Mouse (Mus musculus) T-cell, adult 66 days (primary cell): ENCODE measurements around the gene Olfr1222. TPM values are rescaled to one million over a fixed set of nuclear protein-coding genes. Genes with fewer than 3 reads are reported as not detected.

Experiments
- total RNA-seq, 2 experiments: library from RNA; stranded (reverse); gene quantifications; 3 replicates in 1 of 2; 4 replicates in 1 of 2; pipeline ENCODE4 v1.2.4; 2023

Olfr1222 gene
- not detected for total RNA-seq

DNA sequence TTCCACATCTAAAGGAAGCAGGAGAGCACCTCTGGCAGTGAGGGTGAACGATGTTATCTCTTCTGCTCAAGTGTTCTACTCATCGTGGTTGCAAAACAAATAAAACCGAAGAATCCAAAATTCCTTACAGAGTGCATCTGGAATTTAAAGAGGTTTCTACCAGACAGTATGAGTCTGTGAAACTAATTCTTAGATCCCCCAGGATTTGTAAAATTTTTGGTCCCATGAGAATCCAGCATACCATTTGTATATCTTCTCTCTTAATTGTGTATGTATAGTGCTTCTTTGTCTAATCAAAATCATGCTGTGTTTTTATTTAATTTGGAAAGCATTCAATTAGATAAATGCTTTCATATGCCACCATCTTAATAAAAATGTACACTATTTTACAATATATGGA, at the start of gene Olfr1222:
TSS of gene Olfr1222 (minus strand) at position 101 of the 400 bp plus-strand sequence.

DNA sequence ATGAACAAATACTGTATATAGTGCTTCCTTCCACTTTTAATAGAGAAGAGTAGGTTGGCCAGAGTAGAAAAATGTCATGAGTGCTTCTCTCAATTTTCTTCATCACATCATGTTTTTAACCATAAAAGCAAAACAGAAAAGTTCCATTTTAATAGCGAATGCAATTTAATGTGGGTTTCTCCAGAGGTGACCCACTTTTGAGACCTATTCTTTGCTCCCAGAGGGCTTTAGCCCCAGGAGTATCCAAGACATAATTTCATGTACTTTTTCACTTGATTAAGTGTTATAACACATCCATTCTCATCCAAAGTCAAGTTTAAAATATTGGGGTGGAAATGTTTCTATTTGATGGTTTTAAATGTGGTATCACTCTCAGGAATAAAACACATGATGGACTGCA, 41.7 kb upstream of the Olfr1222 start, which contains the start of gene Olfr1225:
TSS of gene Olfr1225 (minus strand) at position 101 of the 400 bp plus-strand sequence.

DNA sequence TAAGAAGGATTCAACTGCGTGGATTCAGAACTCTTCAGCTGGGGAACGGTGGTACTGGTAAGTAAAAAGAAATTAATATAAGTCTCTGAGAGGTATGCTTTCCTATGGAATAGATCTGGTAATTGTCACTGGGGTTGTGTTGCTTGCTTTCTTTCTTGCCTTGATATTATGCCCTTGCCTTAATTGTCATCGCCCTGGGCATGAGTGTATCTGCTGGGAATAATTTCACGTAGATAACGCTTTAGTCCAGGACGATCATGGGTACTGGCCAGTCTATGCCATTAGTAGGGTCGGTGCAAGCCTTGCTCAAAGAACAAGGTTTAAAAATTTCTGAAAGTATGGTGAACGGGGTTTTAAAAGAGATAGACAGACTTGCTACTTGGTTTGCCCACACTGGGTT, 31.1 kb upstream of the Olfr1222 start, which contains the start of gene Olfr1224-ps1:
TSS of gene Olfr1224-ps1 (minus strand) at position 101 of the 400 bp plus-strand sequence.

DNA sequence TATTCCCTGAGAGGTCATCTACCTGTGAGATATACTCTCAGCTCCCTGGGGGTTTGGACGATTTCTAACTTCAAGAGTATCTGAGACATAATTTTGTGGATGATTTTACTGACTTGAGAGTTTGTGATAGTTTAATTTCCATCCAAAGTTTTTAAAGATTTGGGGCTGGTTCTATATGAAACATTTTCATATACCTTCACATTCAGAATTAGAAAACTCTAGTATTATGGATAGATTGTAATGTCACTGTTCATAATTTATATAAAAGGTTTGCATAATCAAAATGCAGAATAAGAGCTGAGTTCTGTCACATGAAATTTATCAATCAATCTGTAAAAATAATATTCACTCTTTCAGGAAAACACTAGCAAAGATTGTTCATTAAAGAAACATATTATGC, 18.6 kb upstream of the Olfr1222 start, which contains the start of gene Olfr1223:
TSS of gene Olfr1223 (minus strand) at position 101 of the 400 bp plus-strand sequence.

DNA sequence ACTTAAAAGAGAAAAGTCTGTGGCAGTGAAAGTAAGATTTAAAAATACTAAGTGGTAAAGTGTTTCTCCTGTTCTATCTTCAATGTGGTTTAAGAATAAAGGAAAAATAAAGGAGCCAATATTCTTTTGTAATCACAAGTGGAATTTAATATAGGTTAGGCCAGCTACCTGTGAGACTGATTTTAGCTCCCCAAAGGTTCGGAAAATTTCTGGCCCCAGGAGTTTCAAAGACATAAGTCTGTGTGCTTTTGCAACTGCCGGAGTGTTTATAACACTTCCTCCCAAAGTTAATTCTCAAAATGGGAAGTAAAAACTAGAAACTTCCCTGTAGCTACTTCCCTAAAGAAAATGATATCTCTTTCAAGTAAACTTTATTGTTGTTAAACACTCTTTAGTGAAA, 15.7 kb downstream of the Olfr1222 start, which contains the start of gene Olfr1221:
TSS of gene Olfr1221 (minus strand) at position 101 of the 400 bp plus-strand sequence.

DNA sequence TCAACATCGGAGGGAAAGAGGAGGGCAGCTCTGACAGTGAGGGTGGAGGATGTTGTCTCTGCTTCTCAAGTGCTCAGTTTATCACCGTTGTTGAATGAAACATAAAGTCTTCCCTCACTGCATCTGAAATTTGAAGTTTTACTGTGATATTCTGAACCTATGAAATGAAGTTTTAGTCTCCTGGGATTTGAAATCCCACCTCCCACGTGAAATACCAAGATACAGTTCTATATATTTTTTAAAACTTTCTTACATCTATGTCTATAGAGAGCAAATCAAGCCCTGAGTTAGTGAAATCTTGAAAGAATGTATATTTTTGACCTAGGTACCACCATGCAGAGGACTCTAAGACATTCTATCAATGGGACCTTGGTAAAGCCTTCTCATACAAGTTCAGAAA, 26.1 kb downstream of the Olfr1222 start, which contains the start of gene Olfr1220:
TSS of gene Olfr1220 (minus strand) at position 101 of the 400 bp plus-strand sequence.

DNA sequence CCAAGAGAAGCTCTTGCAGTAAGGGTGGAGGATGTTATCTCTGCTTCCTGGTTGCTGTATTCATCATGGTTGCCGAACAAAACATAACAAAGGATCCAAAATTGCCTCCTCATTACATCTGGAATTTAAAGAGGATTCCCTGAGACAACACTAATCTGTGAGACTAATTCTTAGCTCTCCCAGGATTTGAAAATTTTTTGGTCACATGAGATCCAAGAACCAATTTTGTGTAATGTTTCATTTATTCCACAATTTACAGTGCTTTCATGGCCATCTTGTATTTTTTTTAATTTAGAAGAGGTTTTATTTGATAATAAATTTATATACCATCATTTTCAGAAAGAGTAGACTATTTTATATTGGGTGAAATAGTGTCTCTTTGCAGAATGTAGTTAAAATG, 49.4 kb downstream of the Olfr1222 start, which contains the start of gene Olfr1219:
TSS of gene Olfr1219 (minus strand) at position 101 of the 400 bp plus-strand sequence.

Other genes starting within 250 kb of the Olfr1222 start
- not detected for gene Olfr1208, start 230.7 kb downstream of the Olfr1222 start, total RNA-seq
- gene Olfr1209, start 217.9 kb downstream of the Olfr1222 start, total RNA-seq, result not detected
- gene Olfr1211, start 194.9 kb downstream of the Olfr1222 start, total RNA-seq, result not detected
- gene Olfr1212, start 179.1 kb downstream of the Olfr1222 start, total RNA-seq, result not detected
- gene Gm13762, start 152.8 kb downstream of the Olfr1222 start, total RNA-seq, result not detected
- not detected for gene Olfr1214, start 140.4 kb downstream of the Olfr1222 start, total RNA-seq
- gene Olfr1215, start 126.1 kb downstream of the Olfr1222 start, total RNA-seq, result not detected
- not detected for gene Olfr1216, start 114.7 kb downstream of the Olfr1222 start, total RNA-seq
- not detected for gene Olfr1217, start 101.0 kb downstream of the Olfr1222 start, total RNA-seq
- not detected for gene Olfr1218, start 71.9 kb downstream of the Olfr1222 start, total RNA-seq
- gene Olfr1219, start 49.5 kb downstream of the Olfr1222 start, total RNA-seq, result not detected
- not detected for gene Olfr1220, start 26.2 kb downstream of the Olfr1222 start, total RNA-seq
- gene Olfr1221, start 15.8 kb downstream of the Olfr1222 start, total RNA-seq, result not detected
- gene Olfr1223, start 18.5 kb upstream of the Olfr1222 start, total RNA-seq, result not detected
- not detected for gene Olfr1224-ps1, start 31.0 kb upstream of the Olfr1222 start, total RNA-seq
- gene Olfr1225, start 41.6 kb upstream of the Olfr1222 start, total RNA-seq, result not detected
- gene Olfr1226, start 67.0 kb upstream of the Olfr1222 start, total RNA-seq, result not detected
- gene Olfr1228, start 121.0 kb upstream of the Olfr1222 start, total RNA-seq, result not detected
- not detected for gene Olfr1229, start 155.0 kb upstream of the Olfr1222 start, total RNA-seq
- gene Olfr1230, start 164.2 kb upstream of the Olfr1222 start, total RNA-seq, result not detected
- gene Olfr1231, start 174.0 kb upstream of the Olfr1222 start, total RNA-seq, result not detected
- not detected for gene Olfr1232, start 196.6 kb upstream of the Olfr1222 start, total RNA-seq
- gene Olfr1233, start 209.3 kb upstream of the Olfr1222 start, total RNA-seq, result not detected
- gene Olfr1234, start 231.8 kb upstream of the Olfr1222 start, total RNA-seq, result not detected